Mouse (Mus musculus) frontal cortex, postnatal 10 days (tissue): Measurements from ENCODE around the gene Tubgcp5.

Experiments used
- DNase-seq, 2 experiments: peaks; one replicate each; pipeline ENCODE4 v3.0.0; 2022; ENCODE audit warnings: low spot score in 2 of 2, mixed read lengths in 1 of 2

Gene Tubgcp5

GRCm38 (mm10) chr7:55852787-55853186 lies 58.8 kb downstream of the Tubgcp5 start:
- DNase-seq, result no peak

- no peak for DNase-seq
Observed at GRCm38 (mm10) chr7:55855597-55855996, 61.6 kb downstream of the Tubgcp5 start.

GRCm38 (mm10) chr7:55856741-55857140 lies 62.8 kb downstream of the Tubgcp5 start:
- no peak for DNase-seq

- no peak for DNase-seq
Observed at GRCm38 (mm10) chr7:55857729-55858128, 63.8 kb downstream of the Tubgcp5 start.

- no peak for DNase-seq
Observed at GRCm38 (mm10) chr7:55858836-55859517, 65.0 kb downstream of the Tubgcp5 start.

GRCm38 (mm10) chr7:55859518-55859872 lies 65.5 kb downstream of the Tubgcp5 start:
- no peak for DNase-seq

GRCm38 (mm10) chr7:55859956-55860355 lies 66.0 kb downstream of the Tubgcp5 start:
- DNase-seq, result no peak

GRCm38 (mm10) chr7:55861175-55861574 lies 67.2 kb downstream of the Tubgcp5 start:
- DNase-seq, result no peak

- no peak for DNase-seq
Observed at GRCm38 (mm10) chr7:55865044-55865443, 71.1 kb downstream of the Tubgcp5 start.

GRCm38 (mm10) chr7:55865750-55866416 lies 71.9 kb downstream of the Tubgcp5 start:
- no peak for DNase-seq

GRCm38 (mm10) chr7:55868247-55868646 lies 74.3 kb downstream of the Tubgcp5 start:
- DNase-seq, result no peak

GRCm38 (mm10) chr7:55869220-55869619 lies 75.3 kb downstream of the Tubgcp5 start:
- DNase-seq, result no peak

GRCm38 (mm10) chr7:55870340-55871020 lies 76.5 kb downstream of the Tubgcp5 start:
- DNase-seq, result no peak

GRCm38 (mm10) chr7:55871476-55871875 lies 77.5 kb downstream of the Tubgcp5 start:
- no peak for DNase-seq

GRCm38 (mm10) chr7:55874703-55875102 lies 80.7 kb downstream of the Tubgcp5 start:
- no peak for DNase-seq

- no peak for DNase-seq
Observed at GRCm38 (mm10) chr7:55877721-55878120, 83.8 kb downstream of the Tubgcp5 start.

GRCm38 (mm10) chr7:55880882-55881281 lies 86.9 kb downstream of the Tubgcp5 start:
- DNase-seq, result no peak
